Mouse (Mus musculus): ENCODE measurements at regions not wholly inside any gene's neighbourhood (a gene's known extent, or its start where the extent isn't known, plus 50 kb on each side); places are given as distances from the start of the nearest gene placed in this dataset.

DNA sequence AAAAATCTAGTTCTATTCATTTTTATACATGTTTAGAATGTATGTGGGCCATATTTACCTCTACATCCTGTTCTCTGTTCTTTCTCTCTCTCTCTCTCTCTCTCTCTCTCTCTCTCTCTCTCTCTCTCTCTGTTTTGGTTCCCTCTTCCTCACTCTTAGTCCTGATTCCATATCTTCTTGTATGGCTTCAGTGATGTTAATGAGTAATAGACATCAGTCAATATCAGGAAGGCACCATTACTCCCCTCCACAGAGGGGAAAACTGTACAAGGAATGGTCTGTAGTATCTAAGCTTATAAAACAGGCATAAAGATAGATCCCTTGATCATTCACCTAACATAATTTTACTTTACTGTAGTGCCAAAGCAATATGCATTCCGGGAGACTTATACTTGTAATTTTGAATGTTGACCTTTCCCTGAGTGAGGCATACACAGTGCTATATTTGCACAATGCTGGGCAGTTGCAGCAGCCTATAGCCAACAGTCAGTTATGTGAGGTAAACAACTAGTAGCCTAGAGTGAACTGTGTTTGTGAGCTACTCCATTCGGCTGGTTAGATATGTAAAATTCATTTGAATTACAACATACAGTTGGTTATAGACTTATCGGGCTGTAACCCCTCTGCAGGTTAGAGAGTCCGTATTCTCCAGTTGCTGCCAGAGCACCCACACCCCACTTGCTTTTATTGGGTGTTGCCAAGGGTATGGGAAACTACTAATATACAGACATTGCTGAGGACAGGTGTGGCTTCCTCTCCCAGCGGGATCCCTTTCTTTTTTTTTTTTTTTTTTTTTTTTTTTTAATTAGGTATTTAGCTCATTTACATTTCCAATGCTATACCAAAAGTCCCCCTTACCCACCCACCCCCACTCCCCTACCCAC is 228.7 kb upstream of the Pfkp start:
- Histone ChIP-seq H3K4me1 (ENCODE audit: control insufficient read depth, insufficient read depth, low read length) (no peaks in the 10 kb centered on the region), H3K9me3 (ENCODE audit: control insufficient read depth, low read depth, low read length) (no peaks in the 10 kb centered on the region), H3K9ac (replicated peaks; ENCODE audit: low read depth, low read length) (no peak overlapping the region), H3K4me3 (ENCODE audit: low read depth, low read length) (no peak overlapping the region), H3K27ac (ENCODE audit: low read length) (no peak overlapping the region), H3K36me3 (ENCODE audit: control insufficient read depth, insufficient read depth, low read length) (no peaks in the 10 kb centered on the region), H3K27me3 (ENCODE audit: control insufficient read depth, insufficient read depth, low read length) (no peaks in the 10 kb centered on the region), H3K4me2 (replicated peaks; ENCODE audit: low read depth, low read length) (no peak overlapping the region)
- no peak for ATAC-seq (ENCODE audit: insufficient number of reproducible peaks, insufficient read depth, low FRiP score, low read depth)
- 96% methylated on average over 5 of the region's 5 CpGs for WGBS

DNA sequence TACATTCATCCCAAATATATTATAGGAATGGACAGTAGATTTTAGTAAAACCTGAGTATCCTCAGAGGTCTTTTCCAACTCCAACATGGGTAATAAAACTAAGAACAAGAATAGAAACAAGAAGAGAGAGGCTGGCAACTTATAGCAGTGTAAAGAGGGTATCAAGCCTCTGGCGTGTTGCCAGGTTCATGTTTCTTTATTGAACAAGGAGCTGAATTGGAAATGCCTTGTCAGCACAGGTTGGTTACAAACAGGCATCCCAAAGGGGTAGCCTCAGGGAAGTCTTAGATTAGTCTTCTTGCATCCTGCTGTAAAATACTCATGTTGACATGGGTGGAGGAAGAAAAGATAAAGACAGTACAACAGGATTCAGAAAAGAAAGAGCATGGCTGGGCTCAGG is 213.6 kb upstream of the Pfkp start:
- Histone ChIP-seq H3K9me3 (ENCODE audit: control insufficient read depth, low read depth, low read length) (no peaks in the 10 kb centered on the region), H3K27me3 (ENCODE audit: control insufficient read depth, insufficient read depth, low read length) (no peaks in the 10 kb centered on the region), H3K9ac (replicated peaks; ENCODE audit: low read depth, low read length) (no peak overlapping the region), H3K4me1 (ENCODE audit: control insufficient read depth, insufficient read depth, low read length) (no peaks in the 10 kb centered on the region), H3K36me3 (ENCODE audit: control insufficient read depth, insufficient read depth, low read length) (no peaks in the 10 kb centered on the region), H3K4me3 (ENCODE audit: low read depth, low read length) (no peak overlapping the region), H3K27ac (ENCODE audit: low read length) (no peak overlapping the region), H3K4me2 (replicated peaks; ENCODE audit: low read depth, low read length) (no peak overlapping the region)
- 89% methylated on average over 1 of the region's 1 CpGs for WGBS
- ATAC-seq (ENCODE audit: insufficient number of reproducible peaks, insufficient read depth, low FRiP score, low read depth), result no peak

- Histone ChIP-seq H3K9ac (replicated peaks; ENCODE audit: low read depth, low read length) (no peak overlapping the region), H3K27me3 (ENCODE audit: control insufficient read depth, insufficient read depth, low read length) (no peaks in the 10 kb centered on the region), H3K4me1 (ENCODE audit: control insufficient read depth, insufficient read depth, low read length) (peaks cover 4% of the 10 kb centered on the region; the same call in 1 of the 2 replicates), H3K27ac (ENCODE audit: low read length) (no peak overlapping the region), H3K36me3 (ENCODE audit: control insufficient read depth, insufficient read depth, low read length) (no peaks in the 10 kb centered on the region), H3K9me3 (ENCODE audit: control insufficient read depth, low read depth, low read length) (no peaks in the 10 kb centered on the region), H3K4me3 (ENCODE audit: low read depth, low read length) (no peak overlapping the region), H3K4me2 (replicated peaks; ENCODE audit: low read depth, low read length) (no peak overlapping the region)
- ATAC-seq (ENCODE audit: insufficient number of reproducible peaks, insufficient read depth, low FRiP score, low read depth), result no peak
- WGBS, result 87% methylated on average over 3 of the region's 3 CpGs
Measured at GRCm38 (mm10) chr13:6859551-6859950, 211.0 kb upstream of the Pfkp start.

DNA sequence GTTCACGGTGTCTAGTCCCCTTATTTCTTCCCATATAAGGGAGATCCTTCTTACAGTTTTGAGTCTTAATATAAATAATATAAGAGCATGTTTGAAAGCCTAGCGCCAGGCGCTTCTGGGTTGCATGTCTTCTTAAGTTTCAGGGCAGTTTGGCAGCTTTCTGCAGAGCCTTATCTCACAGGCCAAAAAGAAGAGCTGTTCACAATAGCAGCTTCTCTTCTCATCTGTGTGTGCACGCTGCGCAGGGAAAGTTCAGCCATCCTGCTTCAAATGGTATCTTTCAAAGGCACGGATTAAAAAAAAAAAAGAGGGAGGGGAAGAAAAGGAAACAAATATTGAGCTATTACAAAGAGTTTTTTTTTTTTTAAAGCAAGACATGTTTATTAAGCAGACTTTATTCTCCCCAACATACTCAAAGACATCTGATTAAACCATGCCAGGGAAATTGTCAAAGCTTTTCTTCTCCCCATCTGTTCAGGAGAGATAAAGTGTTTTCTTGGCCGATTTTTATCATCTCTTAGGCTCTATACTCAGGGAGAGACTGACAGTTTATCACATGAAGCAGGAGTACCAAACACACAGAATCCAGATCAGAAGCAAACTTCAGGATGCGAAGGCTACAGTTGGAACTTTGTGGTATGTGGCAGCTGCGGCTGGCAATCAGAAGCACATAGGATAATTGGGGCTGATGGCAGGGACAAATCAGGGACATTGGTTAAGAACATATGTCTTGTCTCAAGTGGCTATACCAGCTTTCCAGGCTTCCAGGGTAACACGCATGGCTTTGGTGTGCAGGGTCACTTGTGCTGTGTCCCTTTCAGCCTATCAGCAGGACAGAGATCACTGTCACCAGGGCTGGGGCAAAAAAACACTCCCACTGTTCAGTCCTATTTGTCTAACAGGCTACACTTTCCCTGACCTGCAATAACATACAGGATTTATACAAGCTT is 206.9 kb upstream of the Pfkp start:
- Histone ChIP-seq H3K9me3 (ENCODE audit: control insufficient read depth, low read depth, low read length) (no peaks in the 10 kb centered on the region), H3K4me1 (ENCODE audit: control insufficient read depth, insufficient read depth, low read length) (peaks cover 4% of the 10 kb centered on the region; the same call in 1 of the 2 replicates), H3K27ac (ENCODE audit: low read length) (peak overlapping the region; percentile 21; the same call in 1 of the 2 replicates), H3K4me2 (replicated peaks; ENCODE audit: low read depth, low read length) (no peak overlapping the region), H3K9ac (replicated peaks; ENCODE audit: low read depth, low read length) (no peak overlapping the region), H3K36me3 (ENCODE audit: control insufficient read depth, insufficient read depth, low read length) (no peaks in the 10 kb centered on the region), H3K4me3 (ENCODE audit: low read depth, low read length) (no peak overlapping the region), H3K27me3 (ENCODE audit: control insufficient read depth, insufficient read depth, low read length) (no peaks in the 10 kb centered on the region)
- 39% methylated on average over 10 of the region's 10 CpGs for WGBS
- ATAC-seq (ENCODE audit: insufficient number of reproducible peaks, insufficient read depth, low FRiP score, low read depth), result 0 out of 2 replicates have a peak, but pooled peaks have one; percentile 33

- H3K4me3 ChIP-seq (ENCODE audit: low read depth, low read length), result no peak overlapping the region
- 87% methylated on average over 5 of the region's 5 CpGs for WGBS
- H3K36me3 ChIP-seq (ENCODE audit: control insufficient read depth, insufficient read depth, low read length), result no peaks in the 10 kb centered on the region
- H3K27ac ChIP-seq (ENCODE audit: low read length), result no peak overlapping the region
- no peak for ATAC-seq (ENCODE audit: insufficient number of reproducible peaks, insufficient read depth, low FRiP score, low read depth)
- H3K4me1 ChIP-seq (ENCODE audit: control insufficient read depth, insufficient read depth, low read length), result no peaks in the 10 kb centered on the region
- H3K9me3 ChIP-seq (ENCODE audit: control insufficient read depth, low read depth, low read length), result no peaks in the 10 kb centered on the region
- no peaks in the 10 kb centered on the region for H3K27me3 ChIP-seq (ENCODE audit: control insufficient read depth, insufficient read depth, low read length)
- H3K4me2 ChIP-seq (replicated peaks; ENCODE audit: low read depth, low read length), result no peak overlapping the region
- no peak overlapping the region for H3K9ac ChIP-seq (replicated peaks; ENCODE audit: low read depth, low read length)
Measured at GRCm38 (mm10) chr13:6837446-6837845, 188.9 kb upstream of the Pfkp start.

DNA sequence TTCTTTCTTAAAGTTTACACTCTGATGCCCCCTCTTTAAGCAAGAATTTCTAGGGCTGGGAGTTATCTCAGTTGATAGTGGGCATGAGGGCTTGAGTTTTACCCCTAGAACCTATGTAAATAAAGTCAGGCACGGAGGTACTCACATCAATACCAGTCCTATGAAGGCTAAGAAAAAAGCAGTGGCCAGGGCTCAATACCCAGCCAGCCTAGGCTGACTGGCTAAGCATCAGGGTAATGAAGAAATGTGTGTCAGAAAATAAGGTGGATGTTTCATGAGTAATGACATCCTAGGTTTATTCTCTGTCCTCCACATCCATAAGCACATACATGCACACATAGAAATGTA is 188.5 kb upstream of the Pfkp start:
- 0 out of 2 replicates have a peak, but pooled peaks have one; percentile 33 for ATAC-seq (ENCODE audit: insufficient number of reproducible peaks, insufficient read depth, low FRiP score, low read depth)
- 61% methylated on average over 1 of the region's 1 CpGs for WGBS

GRCm38 (mm10) chr13:6836351-6837074 is 187.9 kb upstream of the Pfkp start:
- no peaks in the 10 kb centered on the region for H3K27me3 ChIP-seq (ENCODE audit: control insufficient read depth, insufficient read depth, low read length)
- peak; percentile 74; the same call in 1 of the 2 replicates for ATAC-seq (ENCODE audit: insufficient number of reproducible peaks, insufficient read depth, low FRiP score, low read depth)
- H3K9me3 ChIP-seq (ENCODE audit: control insufficient read depth, low read depth, low read length), result no peaks in the 10 kb centered on the region
- H3K4me2 ChIP-seq (replicated peaks; ENCODE audit: low read depth, low read length), result no peak overlapping the region
- WGBS, result 38% methylated on average over 6 of the region's 6 CpGs
- H3K36me3 ChIP-seq (ENCODE audit: control insufficient read depth, insufficient read depth, low read length), result no peaks in the 10 kb centered on the region
- H3K27ac ChIP-seq (ENCODE audit: low read length), result no peak overlapping the region
- no peak overlapping the region for H3K4me3 ChIP-seq (ENCODE audit: low read depth, low read length)
- H3K9ac ChIP-seq (replicated peaks; ENCODE audit: low read depth, low read length), result no peak overlapping the region
- H3K4me1 ChIP-seq (ENCODE audit: control insufficient read depth, insufficient read depth, low read length), result no peaks in the 10 kb centered on the region

More for the DNA sequence above, 188.5 kb upstream of the Pfkp start:
- Histone ChIP-seq H3K36me3 (ENCODE audit: control insufficient read depth, insufficient read depth, low read length) (no peaks in the 10 kb centered on the region), H3K4me1 (ENCODE audit: control insufficient read depth, insufficient read depth, low read length) (no peaks in the 10 kb centered on the region), H3K4me3 (ENCODE audit: low read depth, low read length) (no peak overlapping the region), H3K9me3 (ENCODE audit: control insufficient read depth, low read depth, low read length) (no peaks in the 10 kb centered on the region), H3K27ac (ENCODE audit: low read length) (no peak overlapping the region), H3K4me2 (replicated peaks; ENCODE audit: low read depth, low read length) (no peak overlapping the region), H3K9ac (replicated peaks; ENCODE audit: low read depth, low read length) (no peak overlapping the region), H3K27me3 (ENCODE audit: control insufficient read depth, insufficient read depth, low read length) (no peaks in the 10 kb centered on the region)

GRCm38 (mm10) chr13:6829882-6830281 is 181.3 kb upstream of the Pfkp start:
- no peaks in the 10 kb centered on the region for H3K36me3 ChIP-seq (ENCODE audit: control insufficient read depth, insufficient read depth, low read length)
- no peaks in the 10 kb centered on the region for H3K27me3 ChIP-seq (ENCODE audit: control insufficient read depth, insufficient read depth, low read length)
- H3K27ac ChIP-seq (ENCODE audit: low read length), result no peak overlapping the region
- H3K9ac ChIP-seq (replicated peaks; ENCODE audit: low read depth, low read length), result no peak overlapping the region
- no peak for ATAC-seq (ENCODE audit: insufficient number of reproducible peaks, insufficient read depth, low FRiP score, low read depth)
- WGBS, result 76% methylated on average over 1 of the region's 1 CpGs
- no peaks in the 10 kb centered on the region for H3K9me3 ChIP-seq (ENCODE audit: control insufficient read depth, low read depth, low read length)
- H3K4me1 ChIP-seq (ENCODE audit: control insufficient read depth, insufficient read depth, low read length), result no peaks in the 10 kb centered on the region
- no peak overlapping the region for H3K4me2 ChIP-seq (replicated peaks; ENCODE audit: low read depth, low read length)
- no peak overlapping the region for H3K4me3 ChIP-seq (ENCODE audit: low read depth, low read length)
